Comparison of ENCODE assay signal across 8 mouse cellular contexts in genomic region chr4:74242176-74242575, GRCm38 (mm10). TPM values are rescaled to one million over a fixed set of nuclear protein-coding genes. Genes with fewer than 3 reads are reported as not detected.
DNase-seq lines count a peak whose midpoint lies in the region; ATAC-seq and TF ChIP-seq lines count a peak whose summit lies in the region.

Gene Kdm4c, plus strand, starts transcription at chr4:74242497.

- no peak for ATAC-seq in forebrain, embryonic 15.5 days (replicated peaks)

- no peak within 1 kb of the TSS for H3K9ac ChIP-seq in ES-E14 (ENCODE audit: insufficient read depth, low read depth, low read length, poor library complexity, severe bottlenecking)
- no peak within 1 kb of the TSS for H3K9ac ChIP-seq in forebrain, embryonic 15.5 days (replicated peaks)

- no peak for DNase-seq in gastrocnemius, postnatal 4 days (ENCODE audit: low spot score in 2 of 2)
- DNase-seq in gastrocnemius, adult 8-10 months (ENCODE audit: low spot score in 2 of 2), result no peak
- DNase-seq in ES-E14 (ENCODE audit: low read depth, low spot score), result no peak
- no peak for DNase-seq in left cerebral cortex, postnatal 10 days (ENCODE audit: extremely low spot score in 1 of 2, low spot score in 2 of 2)
- DNase-seq in right cerebral cortex, postnatal 36 days (ENCODE audit: low spot score in 2 of 2), result no peak
- no peak for DNase-seq in right cerebral cortex, adult 18-20 months
- no peak for DNase-seq in urinary bladder, postnatal 36 days (ENCODE audit: low spot score in 2 of 2)

- no peaks in the 10 kb centered on the region for H3K27me3 ChIP-seq in forebrain, embryonic 15.5 days

- H3K27ac ChIP-seq in ES-E14 (ENCODE audit: insufficient read depth, low read depth, low read length, poor library complexity, severe bottlenecking), result no peak within 1 kb of the TSS
- no peak within 1 kb of the TSS for H3K27ac ChIP-seq in forebrain, embryonic 15.5 days (replicated peaks)

- in situ Hi-C loops in ES-E14 (cut with MboI; ENCODE audit: low sequenced_read_pairs in 2 of 2, unreplicated experiment in 2 of 2), result no loop called here

- H3K4me2 ChIP-seq in forebrain, embryonic 15.5 days (replicated peaks), result no peak within 1 kb of the TSS

- H3K4me1 ChIP-seq in ES-E14 (ENCODE audit: control insufficient read depth in 2 of 2, insufficient read depth in 2 of 2, low read length in 2 of 2, poor library complexity in 1 of 2), result 0 out of 4 replicates have a peak, but pooled peaks cover 0 to 3% of the 10 kb centered on the region in 2 experiments
- H3K4me1 ChIP-seq in forebrain, embryonic 15.5 days, result no peaks in the 10 kb centered on the region

- H3K4me3 ChIP-seq in ES-E14 (ENCODE audit: insufficient read depth in 1 of 2, low read depth in 1 of 2, low read length in 2 of 2, poor library complexity in 1 of 2, severe bottlenecking in 1 of 2), result no peak within 1 kb of the TSS
- H3K4me3 ChIP-seq in forebrain, embryonic 15.5 days, result no peak within 1 kb of the TSS

- H3K36me3 ChIP-seq in ES-E14 (ENCODE audit: control insufficient read depth, insufficient read depth, low read length, poor library complexity, severe bottlenecking), result no peaks in the 10 kb centered on the region
- H3K36me3 ChIP-seq in forebrain, embryonic 15.5 days, result no peaks in the 10 kb centered on the region

- intact Hi-C loops in left cerebral cortex, postnatal 10 days (cut with DNase I), result no loop called here

- 67% methylated on average over 1 of the region's 1 CpGs for WGBS in forebrain, embryonic 15.5 days

- no peaks in the 10 kb centered on the region for H3K9me3 ChIP-seq in ES-E14 (ENCODE audit: control insufficient read depth, insufficient read depth, low read depth, low read length)
- no peaks in the 10 kb centered on the region for H3K9me3 ChIP-seq in forebrain, embryonic 15.5 days

TF ChIP-seq in ES-E14, 5 proteins besides CTCF, POLR2A, EP300 and RAD21:
- no peak for TF ChIP-seq ZC3H11A (IDR thresholded peaks at IDR 0.05; ENCODE audit: borderline replicate concordance, low read depth, low read length)
- no peak for TF ChIP-seq MAFK (IDR thresholded peaks at IDR 0.05; ENCODE audit: insufficient read depth, low read depth, low read length)
- TF ChIP-seq CHD2 (IDR thresholded peaks at IDR 0.05; ENCODE audit: low read depth, low read length), result no peak
- TF ChIP-seq ZNF384 (IDR thresholded peaks at IDR 0.05; ENCODE audit: low read depth, low read length), result no peak
- no peak for TF ChIP-seq HCFC1 (IDR thresholded peaks at IDR 0.05; ENCODE audit: borderline replicate concordance, insufficient read depth, low read length)
TF ChIP-seq in ES-E14: peak in this region for 0.

RNA-seq across cellular contexts. Expression of gene Kdm4c, which starts in this region (rescaled TPM):
- 10 to 100 TPM; 18.3 to 19.2 TPM for total RNA-seq in gastrocnemius, postnatal 4 days (2021)
- 1 to 10 TPM; 6.8 to 8.5 (median 7.9) TPM for total RNA-seq in gastrocnemius, adult 8-10 months (2022)
- total RNA-seq in ES-E14 (2012; rRNA removed), result 44.9 and 45.8 TPM in 2 replicates
- polyA plus RNA-seq in forebrain, embryonic 15.5 days (2015; fragmentation: Nextera tagmentation; extraction: Ambion mirVana), result 18.3 and 18.5 TPM in 2 replicates
- total RNA-seq in left cerebral cortex, postnatal 10 days (2021), result 10 to 100 TPM; 21.3 to 24.8 TPM
